Mouse (Mus musculus) cerebellum, adult 8-10 months (tissue): Measurements from ENCODE around the gene Dbx2.

ENCODE experiments used
- DNase-seq: peaks from one replicate; pipeline ENCODE4 v3.0.0; 2022

Gene Dbx2

GRCm38 (mm10) chr15:95655860-95656259, at the start of gene Dbx2:
Gene Dbx2 (minus strand): TSS chr15:95655960.
- no peak for DNase-seq

GRCm38 (mm10) chr15:95702206-95702605, 46.4 kb upstream of the Dbx2 start:
- DNase-seq: no peak

- no peak for DNase-seq
These were observed 45.8 kb upstream of the Dbx2 start for GRCm38 (mm10) chr15:95701573-95701972.

GRCm38 (mm10) chr15:95699371-95699770, 43.6 kb upstream of the Dbx2 start:
- no peak for DNase-seq

GRCm38 (mm10) chr15:95693759-95694158, 38.0 kb upstream of the Dbx2 start:
- DNase-seq: no peak

- DNase-seq: no peak
These were observed 35.8 kb upstream of the Dbx2 start for GRCm38 (mm10) chr15:95691594-95691993.

GRCm38 (mm10) chr15:95691129-95691528, 35.4 kb upstream of the Dbx2 start:
- DNase-seq: no peak

- no peak for DNase-seq
These were observed 26.9 kb upstream of the Dbx2 start for GRCm38 (mm10) chr15:95682620-95683019.

GRCm38 (mm10) chr15:95675645-95676044, 19.9 kb upstream of the Dbx2 start:
- DNase-seq: no peak

GRCm38 (mm10) chr15:95675176-95675575, 19.4 kb upstream of the Dbx2 start:
- DNase-seq: no peak

- DNase-seq: peak; percentile 5
These were observed 11.4 kb upstream of the Dbx2 start for GRCm38 (mm10) chr15:95667209-95667608.

GRCm38 (mm10) chr15:95665002-95665401, 9.2 kb upstream of the Dbx2 start:
- no peak for DNase-seq

- DNase-seq: no peak
These were observed 6.0 kb upstream of the Dbx2 start for GRCm38 (mm10) chr15:95661718-95662117.

- no peak for DNase-seq
These were observed 4.6 kb upstream of the Dbx2 start for GRCm38 (mm10) chr15:95660368-95660767.

- no peak for DNase-seq
These were observed 1.4 kb downstream of the Dbx2 start for GRCm38 (mm10) chr15:95654211-95654897.

- DNase-seq: no peak
These were observed 1.9 kb downstream of the Dbx2 start for GRCm38 (mm10) chr15:95653812-95654210.

- no peak for DNase-seq
These were observed 2.7 kb downstream of the Dbx2 start for GRCm38 (mm10) chr15:95652898-95653707.

- no peak for DNase-seq
These were observed 3.9 kb downstream of the Dbx2 start for GRCm38 (mm10) chr15:95651824-95652223.

GRCm38 (mm10) chr15:95643505-95644029, 12.2 kb downstream of the Dbx2 start:
- DNase-seq: no peak

GRCm38 (mm10) chr15:95640347-95640746, 15.4 kb downstream of the Dbx2 start:
- DNase-seq: no peak

GRCm38 (mm10) chr15:95639829-95640134, 16.0 kb downstream of the Dbx2 start:
- DNase-seq: no peak

GRCm38 (mm10) chr15:95639115-95639828, 16.5 kb downstream of the Dbx2 start:
- no peak for DNase-seq

- no peak for DNase-seq
These were observed 31.4 kb downstream of the Dbx2 start for GRCm38 (mm10) chr15:95624396-95624795.

- no peak for DNase-seq
These were observed 33.0 kb downstream of the Dbx2 start for GRCm38 (mm10) chr15:95622797-95623196.
